Mouse (Mus musculus) central nervous system, embryonic 18 days (tissue): ENCODE measurements around the gene Olfr723. TPM values are rescaled to one million over a fixed set of nuclear protein-coding genes. Genes with fewer than 3 reads are reported as not detected.

Experiments
- polyA plus RNA-seq: library from polyadenylated mRNA; depleted of rRNA; stranded (reverse); fragments of >200 nt; gene quantifications from 2 replicates; pipeline ENCODE4 v1.2.3, GENCODE M21; 2012; rRNA removed

Olfr723 gene
- not detected in 2 replicates for polyA plus RNA-seq

GRCm38 (mm10) chr14:49931687-49932086, at the start of gene Olfr723:
Gene Olfr723 (minus strand): TSS chr14:49931787.

GRCm38 (mm10) chr14:49963174-49963573, 31.6 kb upstream of the Olfr723 start, which contains the start of gene Olfr724:
Gene Olfr724 (minus strand): TSS chr14:49963274.

GRCm38 (mm10) chr14:49901899-49902298, 29.7 kb downstream of the Olfr723 start, which contains the start of gene Olfr722:
Gene Olfr722 (minus strand): TSS chr14:49901999.

Other genes starting within 250 kb of the Olfr723 start
- 9.1 and 10.3 TPM in 2 replicates for gene Armh4, start 148.4 kb downstream of the Olfr723 start, polyA plus RNA-seq
- gene Olfr722, start 29.8 kb downstream of the Olfr723 start, polyA plus RNA-seq: not detected in 2 replicates
- not detected in 2 replicates for gene Olfr724, start 31.5 kb upstream of the Olfr723 start, polyA plus RNA-seq
- not detected in 2 replicates for gene Olfr725, start 108.6 kb upstream of the Olfr723 start, polyA plus RNA-seq
- not detected in 2 replicates for gene Olfr726, start 159.2 kb upstream of the Olfr723 start, polyA plus RNA-seq
- gene Olfr727, start 191.4 kb upstream of the Olfr723 start, polyA plus RNA-seq: not detected in 2 replicates
- gene Olfr728, start 210.9 kb upstream of the Olfr723 start, polyA plus RNA-seq: not detected in 2 replicates
- not detected in 2 replicates for gene Olfr729, start 221.1 kb upstream of the Olfr723 start, polyA plus RNA-seq